Mouse (Mus musculus) induced T-regulatory cell, adult 2 months (primary cell): ENCODE data around the gene Ap1s3.

ENCODE experiments used
- DNase-seq: peaks from one replicate; pipeline ENCODE4 v3.0.0-alpha.2; 2012; ENCODE audit warnings: low read depth

The Ap1s3 gene

GRCm38 (mm10) chr1:79591091-79591490 lies 80.7 kb downstream of the Ap1s3 start:
- DNase-seq: no peak

GRCm38 (mm10) chr1:79589971-79590763 lies 81.6 kb downstream of the Ap1s3 start:
- DNase-seq: no peak

- DNase-seq: no peak
These were observed 82.3 kb downstream of the Ap1s3 start for GRCm38 (mm10) chr1:79589424-79589823.

DNA sequence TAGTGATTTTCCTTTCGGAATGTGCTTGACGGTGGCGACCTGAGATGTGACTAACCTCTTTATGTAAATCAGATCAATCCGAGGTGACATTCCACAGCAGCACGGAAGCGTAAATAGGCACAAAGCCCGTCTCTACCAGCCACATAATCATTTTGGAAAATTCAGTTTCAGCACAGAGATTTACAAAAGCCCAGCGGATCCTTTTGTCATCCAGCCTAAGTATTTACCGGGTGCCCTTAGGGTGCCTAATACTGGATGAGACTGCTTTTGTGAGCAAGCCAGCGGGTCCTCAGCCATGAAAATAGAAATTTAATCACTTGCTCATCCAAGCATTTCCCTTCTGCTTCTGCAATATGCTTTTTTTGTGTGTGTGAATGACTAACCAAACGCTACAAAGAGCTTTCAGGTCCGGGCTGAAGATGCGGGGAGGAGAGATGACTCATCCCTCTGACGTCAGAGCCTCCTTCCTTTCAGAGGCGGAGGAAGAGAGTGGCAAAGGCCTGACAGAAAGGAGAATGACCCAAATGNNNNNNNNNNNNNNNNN lies 90.6 kb downstream of the Ap1s3 start:
- DNase-seq: peak; percentile 87

DNA sequence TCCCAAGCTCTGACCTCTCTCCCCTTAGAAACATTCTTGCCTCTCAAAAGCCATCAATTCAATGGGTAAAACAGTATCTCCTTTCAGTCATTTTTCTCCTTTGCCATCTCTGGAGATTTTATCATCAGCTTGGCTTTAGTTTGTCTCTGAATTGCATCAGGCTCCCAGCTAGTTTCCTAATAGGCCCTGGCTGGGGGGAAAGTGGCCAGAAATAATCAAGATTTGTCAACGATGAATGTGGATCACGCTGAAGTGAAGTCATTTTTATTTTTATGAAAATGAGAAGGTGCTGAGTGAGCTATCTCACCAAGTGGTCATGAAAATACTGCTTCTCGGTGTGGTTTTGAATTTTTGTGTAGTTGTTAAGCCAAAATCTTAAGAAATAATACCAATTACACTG lies 94.4 kb downstream of the Ap1s3 start:
- no peak for DNase-seq

GRCm38 (mm10) chr1:79571912-79572311 lies 99.9 kb downstream of the Ap1s3 start:
- DNase-seq: peak; percentile 16

GRCm38 (mm10) chr1:79571126-79571525 lies 100.6 kb downstream of the Ap1s3 start:
- DNase-seq: no peak

DNA sequence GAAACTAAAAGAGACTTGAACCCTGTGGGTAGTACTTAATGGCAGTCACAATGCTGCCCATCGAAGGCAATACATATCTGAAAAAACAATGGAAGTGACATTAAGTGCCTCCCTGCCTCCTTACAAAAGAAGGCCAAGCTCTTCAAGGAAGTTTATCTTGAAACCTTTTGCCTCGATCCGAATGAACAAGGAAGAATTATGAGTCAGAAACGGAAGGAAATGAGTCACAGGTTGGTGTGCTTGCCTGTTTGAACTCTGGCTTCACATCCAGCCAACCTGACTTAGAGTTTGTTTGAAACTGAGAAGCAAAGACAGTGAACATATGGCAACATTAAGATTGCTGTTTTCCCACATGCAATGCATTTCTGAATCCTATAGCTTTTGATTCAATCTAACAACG lies 110.6 kb downstream of the Ap1s3 start:
- DNase-seq: peak; percentile 69
